Mouse (Mus musculus): ENCODE results near the gene Dyrk1a. TPM values are rescaled to one million over a fixed set of nuclear protein-coding genes. Genes with fewer than 3 reads are reported as not detected.

The Dyrk1a gene
- polyA plus RNA-seq, 1 experiment from 2014 or later, result 16.8 TPM

- ATAC-seq (ENCODE audit: insufficient number of reproducible peaks, insufficient read depth, low FRiP score, low read depth), result no peak
- H3K36me3 ChIP-seq (ENCODE audit: control insufficient read depth, insufficient read depth, low read length), result no peaks in the 10 kb centered on the region
- no peaks in the 10 kb centered on the region for H3K9me3 ChIP-seq (ENCODE audit: control insufficient read depth, low read depth, low read length)
- no peak overlapping the region for H3K4me2 ChIP-seq (replicated peaks; ENCODE audit: low read depth, low read length)
- no peak overlapping the region for H3K27ac ChIP-seq (ENCODE audit: low read length)
- H3K4me3 ChIP-seq (ENCODE audit: low read depth, low read length), result no peak overlapping the region
- H3K4me1 ChIP-seq (ENCODE audit: control insufficient read depth, insufficient read depth, low read length), result no peaks in the 10 kb centered on the region
- 80% methylated on average over 12 of the region's 12 CpGs for WGBS
- no peak overlapping the region for H3K9ac ChIP-seq (replicated peaks; ENCODE audit: low read depth, low read length)
- no peaks in the 10 kb centered on the region for H3K27me3 ChIP-seq (ENCODE audit: control insufficient read depth, insufficient read depth, low read length)
These were observed 153.1 kb downstream of the Dyrk1a start for GRCm38 (mm10) chr16:94722936-94723335.

GRCm38 (mm10) chr16:94724061-94724596, 154.3 kb downstream of the Dyrk1a start:
- no peaks in the 10 kb centered on the region for H3K4me1 ChIP-seq (ENCODE audit: control insufficient read depth, insufficient read depth, low read length)
- peak overlapping the region; percentile 33; the same call in 1 of the 2 replicates for H3K27ac ChIP-seq (ENCODE audit: low read length)
- H3K4me2 ChIP-seq (replicated peaks; ENCODE audit: low read depth, low read length), result peak overlapping the region; percentile 90
- under 1% methylated on average over 23 of the region's 23 CpGs for WGBS
- H3K27me3 ChIP-seq (ENCODE audit: control insufficient read depth, insufficient read depth, low read length), result no peaks in the 10 kb centered on the region
- H3K9ac ChIP-seq (replicated peaks; ENCODE audit: low read depth, low read length), result peak overlapping the region; percentile 28
- H3K4me3 ChIP-seq (ENCODE audit: low read depth, low read length), result peak overlapping the region; percentile 39
- no peaks in the 10 kb centered on the region for H3K9me3 ChIP-seq (ENCODE audit: control insufficient read depth, low read depth, low read length)
- H3K36me3 ChIP-seq (ENCODE audit: control insufficient read depth, insufficient read depth, low read length), result no peaks in the 10 kb centered on the region
- ATAC-seq (ENCODE audit: insufficient number of reproducible peaks, insufficient read depth, low FRiP score, low read depth), result peak; percentile 88

GRCm38 (mm10) chr16:94724747-94725211, 155.0 kb downstream of the Dyrk1a start:
- peak overlapping the region; percentile 90 for H3K4me2 ChIP-seq (replicated peaks; ENCODE audit: low read depth, low read length)
- no peaks in the 10 kb centered on the region for H3K9me3 ChIP-seq (ENCODE audit: control insufficient read depth, low read depth, low read length)
- no peaks in the 10 kb centered on the region for H3K36me3 ChIP-seq (ENCODE audit: control insufficient read depth, insufficient read depth, low read length)
- H3K27ac ChIP-seq (ENCODE audit: low read length), result peak overlapping the region; percentile 33; the same call in 1 of the 2 replicates
- no peaks in the 10 kb centered on the region for H3K27me3 ChIP-seq (ENCODE audit: control insufficient read depth, insufficient read depth, low read length)
- peak overlapping the region; percentile 39 for H3K4me3 ChIP-seq (ENCODE audit: low read depth, low read length)
- ATAC-seq (ENCODE audit: insufficient number of reproducible peaks, insufficient read depth, low FRiP score, low read depth), result no peak
- 3% methylated on average over 18 of the region's 18 CpGs for WGBS
- H3K4me1 ChIP-seq (ENCODE audit: control insufficient read depth, insufficient read depth, low read length), result no peaks in the 10 kb centered on the region
- H3K9ac ChIP-seq (replicated peaks; ENCODE audit: low read depth, low read length), result peak overlapping the region; percentile 28

- ATAC-seq (ENCODE audit: insufficient number of reproducible peaks, insufficient read depth, low FRiP score, low read depth), result no peak
- Histone ChIP-seq H3K4me3 (ENCODE audit: low read depth, low read length) (no peak overlapping the region), H3K36me3 (ENCODE audit: control insufficient read depth, insufficient read depth, low read length) (no peaks in the 10 kb centered on the region)
These were observed 159.4 kb downstream of the Dyrk1a start for GRCm38 (mm10) chr16:94729236-94729635.

GRCm38 (mm10) chr16:94731027-94731426, 161.2 kb downstream of the Dyrk1a start:
- 55% methylated on average over 12 of the region's 12 CpGs for whole genome bisulfite sequencing
- H3K4me1 ChIP-seq (ENCODE audit: control insufficient read depth, insufficient read depth, low read length), result no peaks in the 10 kb centered on the region
- H3K4me3 ChIP-seq (ENCODE audit: low read depth, low read length), result no peak overlapping the region
- H3K27me3 ChIP-seq (ENCODE audit: control insufficient read depth, insufficient read depth, low read length), result no peaks in the 10 kb centered on the region
- H3K9me3 ChIP-seq (ENCODE audit: control insufficient read depth, low read depth, low read length), result no peaks in the 10 kb centered on the region
- H3K36me3 ChIP-seq (ENCODE audit: control insufficient read depth, insufficient read depth, low read length), result no peaks in the 10 kb centered on the region
- H3K9ac ChIP-seq (replicated peaks; ENCODE audit: low read depth, low read length), result no peak overlapping the region
- no peak for ATAC-seq (ENCODE audit: insufficient number of reproducible peaks, insufficient read depth, low FRiP score, low read depth)
- H3K27ac ChIP-seq (ENCODE audit: low read length), result no peak overlapping the region
- no peak overlapping the region for H3K4me2 ChIP-seq (replicated peaks; ENCODE audit: low read depth, low read length)

More at GRCm38 (mm10) chr16:94729236-94729635, 159.4 kb downstream of the Dyrk1a start:
- Histone ChIP-seq H3K9ac (replicated peaks; ENCODE audit: low read depth, low read length) (no peak overlapping the region), H3K4me2 (replicated peaks; ENCODE audit: low read depth, low read length) (no peak overlapping the region), H3K9me3 (ENCODE audit: control insufficient read depth, low read depth, low read length) (no peaks in the 10 kb centered on the region), H3K27me3 (ENCODE audit: control insufficient read depth, insufficient read depth, low read length) (no peaks in the 10 kb centered on the region), H3K27ac (ENCODE audit: low read length) (no peak overlapping the region), H3K4me1 (ENCODE audit: control insufficient read depth, insufficient read depth, low read length) (no peaks in the 10 kb centered on the region)
- WGBS, result 81% methylated on average over 6 of the region's 6 CpGs

GRCm38 (mm10) chr16:94735472-94735871, 165.7 kb downstream of the Dyrk1a start:
- H3K27me3 ChIP-seq (ENCODE audit: control insufficient read depth, insufficient read depth, low read length), result no peaks in the 10 kb centered on the region
- whole genome bisulfite sequencing, result 67% methylated on average over 3 of the region's 3 CpGs
- H3K36me3 ChIP-seq (ENCODE audit: control insufficient read depth, insufficient read depth, low read length), result no peaks in the 10 kb centered on the region
- no peak overlapping the region for H3K4me2 ChIP-seq (replicated peaks; ENCODE audit: low read depth, low read length)
- no peak overlapping the region for H3K4me3 ChIP-seq (ENCODE audit: low read depth, low read length)
- no peak overlapping the region for H3K9ac ChIP-seq (replicated peaks; ENCODE audit: low read depth, low read length)
- no peaks in the 10 kb centered on the region for H3K9me3 ChIP-seq (ENCODE audit: control insufficient read depth, low read depth, low read length)
- no peaks in the 10 kb centered on the region for H3K4me1 ChIP-seq (ENCODE audit: control insufficient read depth, insufficient read depth, low read length)
- no peak overlapping the region for H3K27ac ChIP-seq (ENCODE audit: low read length)
- no peak for ATAC-seq (ENCODE audit: insufficient number of reproducible peaks, insufficient read depth, low FRiP score, low read depth)

- Histone ChIP-seq H3K27me3 (ENCODE audit: control insufficient read depth, insufficient read depth, low read length) (no peaks in the 10 kb centered on the region), H3K9ac (replicated peaks; ENCODE audit: low read depth, low read length) (no peak overlapping the region), H3K9me3 (ENCODE audit: control insufficient read depth, low read depth, low read length) (no peaks in the 10 kb centered on the region), H3K36me3 (ENCODE audit: control insufficient read depth, insufficient read depth, low read length) (no peaks in the 10 kb centered on the region), H3K27ac (ENCODE audit: low read length) (no peak overlapping the region), H3K4me3 (ENCODE audit: low read depth, low read length) (no peak overlapping the region), H3K4me2 (replicated peaks; ENCODE audit: low read depth, low read length) (no peak overlapping the region), H3K4me1 (ENCODE audit: control insufficient read depth, insufficient read depth, low read length) (no peaks in the 10 kb centered on the region)
- 82% methylated on average over 8 of the region's 8 CpGs for WGBS
- no peak for ATAC-seq (ENCODE audit: insufficient number of reproducible peaks, insufficient read depth, low FRiP score, low read depth)
These were observed 166.9 kb downstream of the Dyrk1a start for GRCm38 (mm10) chr16:94736462-94737358.

- no peak for ATAC-seq (ENCODE audit: insufficient number of reproducible peaks, insufficient read depth, low FRiP score, low read depth)
- H3K27me3 ChIP-seq (ENCODE audit: control insufficient read depth, insufficient read depth, low read length), result no peaks in the 10 kb centered on the region
- H3K36me3 ChIP-seq (ENCODE audit: control insufficient read depth, insufficient read depth, low read length), result no peaks in the 10 kb centered on the region
- no peak overlapping the region for H3K9ac ChIP-seq (replicated peaks; ENCODE audit: low read depth, low read length)
- no peak overlapping the region for H3K4me3 ChIP-seq (ENCODE audit: low read depth, low read length)
- H3K4me2 ChIP-seq (replicated peaks; ENCODE audit: low read depth, low read length), result no peak overlapping the region
- H3K27ac ChIP-seq (ENCODE audit: low read length), result no peak overlapping the region
- no peaks in the 10 kb centered on the region for H3K9me3 ChIP-seq (ENCODE audit: control insufficient read depth, low read depth, low read length)
- H3K4me1 ChIP-seq (ENCODE audit: control insufficient read depth, insufficient read depth, low read length), result no peaks in the 10 kb centered on the region
- 89% methylated on average over 1 of the region's 1 CpGs for WGBS
These were observed 167.5 kb downstream of the Dyrk1a start for GRCm38 (mm10) chr16:94737359-94737687.
